Mouse (Mus musculus): ENCODE results near the gene Card9. TPM values are rescaled to one million over a fixed set of nuclear protein-coding genes. Genes with fewer than 3 reads are reported as not detected.

Gene Card9
- 1.7 and 3.0 TPM in 2 replicates for polyA plus RNA-seq (2015; fragmentation: Nextera tagmentation; extraction: Ambion mirVana)

- Histone ChIP-seq H3K4me2 (ENCODE audit: low read depth, low read length) (peak within 1 kb of the TSS; percentile 39), H3K9me3 (replicated peaks; ENCODE audit: control insufficient read depth, low read length) (no peaks in the 10 kb centered on the region), H3K27ac (ENCODE audit: low read length) (peak within 1 kb of the TSS; percentile 41; the same call in 1 of the 2 replicates), H3K4me3 (ENCODE audit: low read depth, low read length) (peak within 1 kb of the TSS; percentile 44), H3K9ac (ENCODE audit: low read depth, low read length) (0 out of 2 replicates have a peak within 1 kb of the TSS, but pooled peaks have one; percentile 15), H3K27me3 (ENCODE audit: control insufficient read depth, insufficient read depth, low read depth, low read length) (no peaks in the 10 kb centered on the region), H3K4me1 (ENCODE audit: control insufficient read depth, low read depth, low read length) (no peaks in the 10 kb centered on the region), H3K36me3 (ENCODE audit: control insufficient read depth, insufficient read depth) (0 out of 2 replicates have a peak, but pooled peaks cover 6% of the 10 kb centered on the region)
- peak; percentile 37 for ATAC-seq (ENCODE audit: low read depth)
- WGBS (ENCODE audit: insufficient replicate concordance) = 20% methylated on average over 3 of the region's 3 CpGs
These were observed at the start of gene Card9 for GRCm38 (mm10) chr2:26360772-26361171. Card9 (minus strand) TSS chr2:26360918.

GRCm38 (mm10) chr2:26410091-26410490, 49.4 kb upstream of the Card9 start:
- Histone ChIP-seq H3K36me3 (ENCODE audit: control insufficient read depth, insufficient read depth) (peaks cover 12% of the 10 kb centered on the region), H3K27me3 (ENCODE audit: control insufficient read depth, insufficient read depth, low read depth, low read length) (no peaks in the 10 kb centered on the region), H3K9me3 (replicated peaks; ENCODE audit: control insufficient read depth, low read length) (no peaks in the 10 kb centered on the region), H3K27ac (ENCODE audit: low read length) (no peak overlapping the region), H3K4me3 (ENCODE audit: low read depth, low read length) (no peak overlapping the region), H3K4me2 (ENCODE audit: low read depth, low read length) (no peak overlapping the region), H3K4me1 (ENCODE audit: control insufficient read depth, low read depth, low read length) (peaks cover 23% of the 10 kb centered on the region), H3K9ac (ENCODE audit: low read depth, low read length) (no peak overlapping the region)
- ATAC-seq (ENCODE audit: low read depth) = no peak
- WGBS (ENCODE audit: insufficient replicate concordance) = 69% methylated on average over 5 of the region's 5 CpGs

- H3K9me3 ChIP-seq (replicated peaks; ENCODE audit: control insufficient read depth, low read length) = no peaks in the 10 kb centered on the region
- ATAC-seq (ENCODE audit: low read depth) = no peak
- WGBS (ENCODE audit: insufficient replicate concordance) = 46% methylated on average over 3 of the region's 3 CpGs
- H3K36me3 ChIP-seq (ENCODE audit: control insufficient read depth, insufficient read depth) = peaks cover 12% of the 10 kb centered on the region
- peak overlapping the region; percentile 89 for H3K4me2 ChIP-seq (ENCODE audit: low read depth, low read length)
- no peaks in the 10 kb centered on the region for H3K27me3 ChIP-seq (ENCODE audit: control insufficient read depth, insufficient read depth, low read depth, low read length)
- H3K27ac ChIP-seq (ENCODE audit: low read length) = peak overlapping the region; percentile 32; the same call in 1 of the 2 replicates
- H3K4me3 ChIP-seq (ENCODE audit: low read depth, low read length) = peak overlapping the region; percentile 75
- peak overlapping the region; percentile 57 for H3K9ac ChIP-seq (ENCODE audit: low read depth, low read length)
- peaks cover 23% of the 10 kb centered on the region for H3K4me1 ChIP-seq (ENCODE audit: control insufficient read depth, low read depth, low read length)
These were observed 48.6 kb upstream of the Card9 start for GRCm38 (mm10) chr2:26409362-26409761.

DNA sequence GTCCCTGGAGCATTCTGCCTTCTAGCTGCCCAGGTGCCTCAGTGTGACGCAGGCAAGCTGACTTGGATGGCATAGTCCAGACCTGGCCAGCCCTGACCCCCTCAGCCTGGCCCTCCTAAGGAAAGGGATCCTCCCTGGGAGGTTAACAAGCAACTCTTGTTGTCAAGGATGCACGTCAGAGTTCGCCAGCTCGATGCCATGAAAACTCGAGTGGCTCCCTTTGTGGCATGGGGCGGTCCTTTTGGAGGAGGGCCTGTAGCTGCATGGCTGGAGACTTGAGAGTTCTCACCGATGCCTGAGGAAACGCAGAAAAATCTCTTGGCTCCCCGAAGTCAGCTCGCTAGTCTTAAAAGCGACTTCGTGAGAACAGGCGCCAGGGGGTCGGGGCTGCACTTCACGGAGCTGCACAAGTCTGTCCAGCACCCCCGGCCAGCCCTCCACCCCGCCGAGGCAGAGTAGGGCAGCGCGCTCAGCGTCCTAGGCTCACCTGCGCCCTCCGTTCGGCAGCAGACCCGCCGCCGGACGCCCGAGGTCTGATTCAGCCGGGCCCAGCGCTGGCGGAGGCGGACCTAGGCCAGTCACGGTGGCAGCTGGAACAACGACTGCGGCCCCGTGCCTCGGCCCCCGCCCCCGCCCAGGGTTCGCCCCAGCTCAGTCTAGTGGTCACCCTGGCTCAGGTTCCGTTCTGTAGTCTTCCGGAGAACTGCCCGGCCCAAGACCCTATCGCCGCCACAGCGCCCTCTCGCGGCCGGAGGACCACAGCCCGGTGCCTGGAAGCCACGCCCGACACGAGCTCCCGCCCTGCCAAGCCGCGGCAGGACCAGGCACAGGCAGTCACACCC, 48.0 kb upstream of the Card9 start, which contains the start of gene Inpp5e:
Gene Inpp5e, minus strand, starts transcription at position 689 of the 842 bp plus-strand sequence.
- Histone ChIP-seq H3K4me3 (ENCODE audit: low read depth, low read length) (peak within 1 kb of the TSS; percentile 75), H3K9ac (ENCODE audit: low read depth, low read length) (peak within 1 kb of the TSS; percentile 82), H3K9me3 (replicated peaks; ENCODE audit: control insufficient read depth, low read length) (no peaks in the 10 kb centered on the region), H3K36me3 (ENCODE audit: control insufficient read depth, insufficient read depth) (peaks cover 9% of the 10 kb centered on the region), H3K4me1 (ENCODE audit: control insufficient read depth, low read depth, low read length) (peaks cover 23% of the 10 kb centered on the region), H3K27me3 (ENCODE audit: control insufficient read depth, insufficient read depth, low read depth, low read length) (no peaks in the 10 kb centered on the region), H3K4me2 (ENCODE audit: low read depth, low read length) (peak within 1 kb of the TSS; percentile 89), H3K27ac (ENCODE audit: low read length) (peak within 1 kb of the TSS; percentile 57)
- under 1% methylated on average over 57 of the region's 57 CpGs for WGBS (ENCODE audit: insufficient replicate concordance)
- ATAC-seq (ENCODE audit: low read depth) = peak; percentile 96

GRCm38 (mm10) chr2:26403306-26403705, 42.6 kb upstream of the Card9 start:
- ATAC-seq (ENCODE audit: low read depth) = no peak
- no peak overlapping the region for H3K27ac ChIP-seq (ENCODE audit: low read length)
- peaks cover 5% of the 10 kb centered on the region for H3K36me3 ChIP-seq (ENCODE audit: control insufficient read depth, insufficient read depth)

GRCm38 (mm10) chr2:26402265-26402664, 41.5 kb upstream of the Card9 start:
- no peaks in the 10 kb centered on the region for H3K27me3 ChIP-seq (ENCODE audit: control insufficient read depth, insufficient read depth, low read depth, low read length)
- H3K9ac ChIP-seq (ENCODE audit: low read depth, low read length) = no peak overlapping the region
- no peak for ATAC-seq (ENCODE audit: low read depth)
- no peak overlapping the region for H3K4me3 ChIP-seq (ENCODE audit: low read depth, low read length)
- H3K36me3 ChIP-seq (ENCODE audit: control insufficient read depth, insufficient read depth) = peaks cover 9% of the 10 kb centered on the region
- no peak overlapping the region for H3K4me2 ChIP-seq (ENCODE audit: low read depth, low read length)
- H3K4me1 ChIP-seq (ENCODE audit: control insufficient read depth, low read depth, low read length) = peaks cover 12% of the 10 kb centered on the region
- 72% methylated on average over 1 of the region's 1 CpGs for WGBS (ENCODE audit: insufficient replicate concordance)
- no peak overlapping the region for H3K27ac ChIP-seq (ENCODE audit: low read length)
- no peaks in the 10 kb centered on the region for H3K9me3 ChIP-seq (replicated peaks; ENCODE audit: control insufficient read depth, low read length)

More at GRCm38 (mm10) chr2:26403306-26403705, 42.6 kb upstream of the Card9 start:
- H3K9me3 ChIP-seq (replicated peaks; ENCODE audit: control insufficient read depth, low read length) = no peaks in the 10 kb centered on the region
- no peak overlapping the region for H3K9ac ChIP-seq (ENCODE audit: low read depth, low read length)
- H3K4me1 ChIP-seq (ENCODE audit: control insufficient read depth, low read depth, low read length) = peaks cover 22% of the 10 kb centered on the region
- no peak overlapping the region for H3K4me3 ChIP-seq (ENCODE audit: low read depth, low read length)
- no peaks in the 10 kb centered on the region for H3K27me3 ChIP-seq (ENCODE audit: control insufficient read depth, insufficient read depth, low read depth, low read length)
- no peak overlapping the region for H3K4me2 ChIP-seq (ENCODE audit: low read depth, low read length)
- WGBS (ENCODE audit: insufficient replicate concordance) = 76% methylated on average over 8 of the region's 8 CpGs

DNA sequence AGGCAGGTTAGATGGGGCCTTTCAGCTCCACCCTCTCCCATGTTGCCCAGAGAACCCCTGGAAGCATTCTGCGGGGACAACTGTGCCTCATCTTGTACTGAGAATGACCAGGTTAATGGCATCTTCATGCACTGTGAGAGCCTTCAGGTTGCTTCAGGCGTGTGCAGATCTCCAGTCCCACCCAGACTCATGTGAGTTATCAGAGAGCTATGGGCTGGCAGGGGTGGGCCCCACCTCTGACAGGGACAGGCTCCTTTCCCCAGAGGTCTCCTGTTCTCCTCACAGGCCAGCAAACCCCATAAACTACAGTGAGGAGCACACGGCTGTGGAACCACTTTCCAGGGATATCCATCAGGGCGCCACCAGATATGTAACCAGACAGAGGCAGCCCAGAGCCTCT, 40.3 kb upstream of the Card9 start:
- no peak overlapping the region for H3K4me2 ChIP-seq (ENCODE audit: low read depth, low read length)
- H3K4me1 ChIP-seq (ENCODE audit: control insufficient read depth, low read depth, low read length) = peaks cover 5% of the 10 kb centered on the region
- no peaks in the 10 kb centered on the region for H3K27me3 ChIP-seq (ENCODE audit: control insufficient read depth, insufficient read depth, low read depth, low read length)
- peaks cover 20% of the 10 kb centered on the region for H3K36me3 ChIP-seq (ENCODE audit: control insufficient read depth, insufficient read depth)
- H3K27ac ChIP-seq (ENCODE audit: low read length) = no peak overlapping the region
- H3K9ac ChIP-seq (ENCODE audit: low read depth, low read length) = no peak overlapping the region
- ATAC-seq (ENCODE audit: low read depth) = no peak
- no peaks in the 10 kb centered on the region for H3K9me3 ChIP-seq (replicated peaks; ENCODE audit: control insufficient read depth, low read length)
- 74% methylated on average over 4 of the region's 4 CpGs for WGBS (ENCODE audit: insufficient replicate concordance)
- H3K4me3 ChIP-seq (ENCODE audit: low read depth, low read length) = no peak overlapping the region

GRCm38 (mm10) chr2:26400296-26400695, 39.6 kb upstream of the Card9 start:
- ATAC-seq (ENCODE audit: low read depth) = no peak
- H3K36me3 ChIP-seq (ENCODE audit: control insufficient read depth, insufficient read depth) = peaks cover 27% of the 10 kb centered on the region
- 71% methylated on average over 5 of the region's 5 CpGs for WGBS (ENCODE audit: insufficient replicate concordance)
- no peaks in the 10 kb centered on the region for H3K27me3 ChIP-seq (ENCODE audit: control insufficient read depth, insufficient read depth, low read depth, low read length)
- H3K9ac ChIP-seq (ENCODE audit: low read depth, low read length) = no peak overlapping the region
- H3K27ac ChIP-seq (ENCODE audit: low read length) = no peak overlapping the region
- peaks cover 5% of the 10 kb centered on the region for H3K4me1 ChIP-seq (ENCODE audit: control insufficient read depth, low read depth, low read length)
- H3K9me3 ChIP-seq (replicated peaks; ENCODE audit: control insufficient read depth, low read length) = no peaks in the 10 kb centered on the region
- H3K4me3 ChIP-seq (ENCODE audit: low read depth, low read length) = no peak overlapping the region
- no peak overlapping the region for H3K4me2 ChIP-seq (ENCODE audit: low read depth, low read length)

DNA sequence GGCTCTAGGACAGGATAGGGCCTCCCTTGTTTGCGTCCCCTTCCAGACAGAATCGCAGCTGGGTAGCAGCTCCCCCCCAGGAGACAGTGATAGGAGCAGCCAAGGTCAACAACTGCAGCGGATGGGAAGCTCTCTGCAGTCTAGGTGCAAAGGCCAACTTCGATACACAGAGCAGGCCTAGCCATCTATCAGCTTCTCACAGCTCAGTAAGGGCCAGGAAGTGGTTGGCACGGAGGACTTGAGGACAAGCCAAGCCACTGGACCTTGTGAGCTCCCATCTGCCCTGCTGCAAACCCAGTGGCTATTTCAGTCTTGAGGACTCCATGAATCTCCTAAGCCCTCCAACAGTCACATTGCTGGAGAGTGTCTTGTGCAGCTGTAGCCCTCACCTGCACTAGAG, 38.9 kb upstream of the Card9 start:
- H3K4me1 ChIP-seq (ENCODE audit: control insufficient read depth, low read depth, low read length) = peaks cover 5% of the 10 kb centered on the region
- ATAC-seq (ENCODE audit: low read depth) = peak; percentile 70
- H3K9me3 ChIP-seq (replicated peaks; ENCODE audit: control insufficient read depth, low read length) = no peaks in the 10 kb centered on the region
- H3K27me3 ChIP-seq (ENCODE audit: control insufficient read depth, insufficient read depth, low read depth, low read length) = no peaks in the 10 kb centered on the region
- peaks cover 33% of the 10 kb centered on the region for H3K36me3 ChIP-seq (ENCODE audit: control insufficient read depth, insufficient read depth)
- H3K27ac ChIP-seq (ENCODE audit: low read length) = no peak overlapping the region
- H3K9ac ChIP-seq (ENCODE audit: low read depth, low read length) = no peak overlapping the region
- 64% methylated on average over 5 of the region's 5 CpGs for WGBS (ENCODE audit: insufficient replicate concordance)
- no peak overlapping the region for H3K4me3 ChIP-seq (ENCODE audit: low read depth, low read length)
- no peak overlapping the region for H3K4me2 ChIP-seq (ENCODE audit: low read depth, low read length)
